Mouse (Mus musculus) heart, embryonic 15.5 days (tissue): ENCODE measurements around the gene Pcgf6. TPM values are rescaled to one million over a fixed set of nuclear protein-coding genes. Genes with fewer than 3 reads are reported as not detected.
A peak's percentile ranks its signal among the peaks of the same experiment; 100 is the strongest.
"Not testable (repeated sequence)": the region's sequence is repeated elsewhere in the genome, so short reads cannot be mapped to it uniquely, and the experiment has no call there.

Experiments used
- ATAC-seq: fragments of 200-750 bp; cut with Nextera tagmentation; replicated peaks from 2 replicates; pipeline ENCODE4 v1.8.0; 2017; ENCODE audit warnings: low read depth, moderate TSS enrichment; ENCODE audit not compliant: insufficient number of reproducible peaks, insufficient read depth, low FRiP score
- H3K27ac ChIP-seq: fragments of 300-500 bp; sonication (generic); 2 replicates; pipeline ENCODE4 v1.5.1; 2015; ENCODE audit warnings: mild to moderate bottlenecking, inconsistent platforms
- H3K27me3 ChIP-seq: fragments of 300-500 bp; sonication (generic); 2 replicates; pipeline ENCODE4 v1.6.1; 2015; ENCODE audit warnings: inconsistent platforms
- H3K36me3 ChIP-seq: fragments of 300-500 bp; sonication (generic); 2 replicates; pipeline ENCODE4 v1.6.1; 2015; ENCODE audit warnings: mild to moderate bottlenecking, inconsistent platforms
- H3K4me1 ChIP-seq: fragments of 300-500 bp; sonication (generic); replicated peaks from 2 replicates; pipeline ENCODE4 v1.6.1; 2015; ENCODE audit warnings: inconsistent platforms
- H3K4me2 ChIP-seq: fragments of 300-500 bp; sonication (generic); 2 replicates; pipeline ENCODE4 v1.6.1; 2015; ENCODE audit warnings: inconsistent platforms, mild to moderate bottlenecking, moderate library complexity
- H3K4me3 ChIP-seq: fragments of 300-500 bp; sonication (generic); 2 replicates; pipeline ENCODE4 v1.5.1; 2015; ENCODE audit warnings: mild to moderate bottlenecking, inconsistent platforms
- H3K9ac ChIP-seq: fragments of 300-500 bp; sonication (generic); 2 replicates; pipeline ENCODE4 v1.6.1; 2015; ENCODE audit warnings: mild to moderate bottlenecking, inconsistent platforms
- H3K9me3 ChIP-seq: fragments of 300-500 bp; sonication (generic); replicated peaks from 2 replicates; pipeline ENCODE4 v1.6.1; 2016; ENCODE audit warnings: inconsistent platforms
- whole genome bisulfite sequencing: fragments of 180-500 bp; shearing (Covaris S2); methylation state at CpG from one replicate; pipeline ENCODE4 v1.1.7; 2015; ENCODE audit warnings: mixed read lengths; 5-methylcytosine and 5-hydroxymethylcytosine counted together
- polyA plus RNA-seq: library from polyadenylated mRNA; unstranded; fragments of >200 nt; fragmentation: Nextera tagmentation; extraction: Ambion mirVana; gene quantifications from 2 replicates; pipeline ENCODE4 v1.2.1, GENCODE M21; 2015

The Pcgf6 gene
- polyA plus RNA-seq, 1 experiment from 2014 or later = 6.8 TPM

DNA sequence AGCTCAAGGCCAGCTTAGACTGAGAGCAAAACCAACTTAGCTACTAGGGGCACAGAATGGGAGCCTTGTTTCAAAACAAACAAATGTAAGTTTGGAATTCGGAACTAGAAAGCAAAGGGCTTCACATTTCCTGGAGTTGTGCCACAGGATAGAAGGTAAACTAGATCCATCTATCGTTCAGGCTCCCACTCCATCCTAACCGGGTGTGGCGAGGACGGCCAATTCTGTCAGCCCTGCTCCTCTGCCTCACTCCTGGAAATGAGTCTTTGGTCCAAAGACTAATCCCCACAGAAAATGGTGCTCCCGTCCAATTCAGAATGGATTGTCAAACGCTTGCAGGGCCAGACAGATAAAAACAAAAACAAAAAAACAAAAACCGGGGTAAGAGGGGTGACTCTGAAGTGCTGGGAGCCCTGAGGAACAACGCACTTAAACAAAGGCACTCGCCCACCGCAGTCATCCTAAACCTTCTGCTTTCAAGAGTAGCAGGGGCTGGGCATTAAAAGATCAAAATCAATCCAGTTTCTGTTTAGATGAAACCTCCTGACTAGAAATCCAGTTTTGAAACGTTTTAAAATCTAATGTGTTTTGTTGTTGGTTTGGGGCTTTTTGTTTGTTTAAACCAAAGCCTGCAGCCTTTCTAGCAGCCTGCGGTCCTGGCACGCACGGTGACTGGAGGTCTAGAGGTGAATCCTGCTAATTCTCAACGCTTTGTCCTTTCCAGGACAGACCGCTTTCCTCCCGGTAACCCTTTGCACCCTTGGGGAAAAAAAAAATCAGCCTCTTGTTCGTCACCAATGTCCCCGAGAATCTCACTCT lies 37.2 kb downstream of the Pcgf6 start:
- H3K27me3 ChIP-seq = peaks cover 75% of the 10 kb centered on the region
- no peak overlapping the region for H3K4me3 ChIP-seq

DNA sequence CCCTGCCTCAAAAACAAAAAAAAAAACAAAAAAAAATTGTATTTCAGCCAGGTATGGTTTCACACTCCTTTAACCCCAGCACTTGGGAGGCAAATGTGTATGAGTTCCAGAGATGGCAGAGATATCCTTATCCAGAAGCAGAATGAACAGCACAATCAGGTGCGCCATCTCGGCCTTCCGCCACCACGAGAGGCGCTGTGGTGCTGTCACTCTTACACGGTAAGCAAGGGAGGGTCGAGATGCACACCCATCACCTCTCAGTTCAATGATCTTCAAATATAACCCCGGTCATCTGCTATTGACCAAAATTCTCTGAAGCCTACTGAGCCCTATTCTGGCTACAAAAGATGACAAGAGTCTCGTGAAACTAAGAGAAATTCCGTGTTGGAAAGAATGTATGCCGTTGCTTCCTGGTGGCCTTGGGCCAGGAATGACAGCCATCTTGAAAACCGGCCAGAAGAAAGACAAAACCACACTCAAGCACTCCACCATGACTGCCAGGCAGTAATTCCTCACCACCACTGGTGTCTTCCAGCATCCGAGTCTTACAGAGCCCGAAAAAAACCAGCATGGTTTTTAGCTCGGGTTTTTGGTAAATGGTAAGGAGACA lies 38.1 kb downstream of the Pcgf6 start:
- ATAC-seq = no peak

More for the DNA sequence above, 37.2 kb downstream of the Pcgf6 start:
- WGBS = 12% methylated on average over 20 of the region's 20 CpGs
- ATAC-seq = no peak
- H3K27ac ChIP-seq = no peak overlapping the region
- H3K4me2 ChIP-seq = peak overlapping the region; percentile 87; the same call in 1 of the 2 replicates
- H3K4me1 ChIP-seq = peaks cover 17% of the 10 kb centered on the region
- no peak overlapping the region for H3K9ac ChIP-seq
- H3K9me3 ChIP-seq = no peaks in the 10 kb centered on the region
- H3K36me3 ChIP-seq = no peaks in the 10 kb centered on the region

DNA sequence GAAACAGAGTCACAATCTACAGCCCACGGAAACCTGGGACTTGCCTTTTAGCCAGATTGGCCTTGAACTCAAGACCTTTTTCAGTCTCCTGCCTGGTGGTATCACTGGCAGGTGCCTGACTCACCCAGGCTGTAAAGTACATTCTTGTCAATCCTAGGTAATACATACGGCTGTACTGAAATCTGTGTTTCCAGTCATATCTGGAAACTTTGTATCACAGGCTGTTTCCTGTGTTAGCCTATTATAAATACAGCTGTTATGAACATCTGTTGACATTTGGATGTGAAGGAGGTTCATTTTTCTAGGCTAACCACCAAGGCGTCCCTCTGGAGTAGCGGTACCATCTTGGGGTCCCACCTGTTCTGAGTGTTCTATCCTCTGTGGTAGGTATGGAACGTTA lies 40.8 kb downstream of the Pcgf6 start:
- peaks cover 8% of the 10 kb centered on the region for H3K4me1 ChIP-seq
- 71% methylated on average over 5 of the region's 5 CpGs for WGBS
- H3K9me3 ChIP-seq = no peaks in the 10 kb centered on the region
- no peak overlapping the region for H3K9ac ChIP-seq
- H3K27me3 ChIP-seq = peaks cover 51% of the 10 kb centered on the region
- no peak overlapping the region for H3K4me3 ChIP-seq
- H3K36me3 ChIP-seq = no peaks in the 10 kb centered on the region
- H3K27ac ChIP-seq = no peak overlapping the region
- no peak for ATAC-seq
- H3K4me2 ChIP-seq = no peak overlapping the region

More for the DNA sequence above, 38.1 kb downstream of the Pcgf6 start:
- Histone ChIP-seq H3K36me3 (no peaks in the 10 kb centered on the region), H3K27me3 (peaks cover 66% of the 10 kb centered on the region), H3K9me3 (no peaks in the 10 kb centered on the region), H3K4me3 (no peak overlapping the region), H3K27ac (no peak overlapping the region), H3K4me2 (no peak overlapping the region), H3K9ac (no peak overlapping the region), H3K4me1 (peaks cover 17% of the 10 kb centered on the region)
- 83% methylated on average over 15 of the region's 15 CpGs for whole genome bisulfite sequencing

DNA sequence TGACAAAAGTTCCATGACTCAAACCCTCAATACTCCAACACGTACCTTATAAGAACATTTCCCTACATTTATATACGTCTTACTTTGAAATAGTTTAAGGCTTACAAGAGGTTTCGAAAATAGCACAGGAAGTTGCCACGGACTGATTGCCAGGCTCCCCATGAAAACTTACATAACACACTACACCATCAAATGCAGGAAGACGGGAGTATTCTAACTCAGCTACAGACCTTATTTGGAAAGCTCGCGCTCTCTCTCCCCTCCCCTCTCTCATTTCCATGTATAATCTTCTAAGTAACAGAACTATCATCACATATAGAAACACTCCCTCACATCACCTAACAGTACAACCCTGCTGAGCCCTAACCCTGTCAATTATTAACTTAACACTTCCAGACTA lies 41.3 kb downstream of the Pcgf6 start:
- Histone ChIP-seq H3K4me3 (no peak overlapping the region), H3K27ac (no peak overlapping the region), H3K4me2 (no peak overlapping the region), H3K27me3 (peaks cover 45% of the 10 kb centered on the region), H3K9me3 (no peaks in the 10 kb centered on the region), H3K4me1 (peaks cover 3% of the 10 kb centered on the region), H3K36me3 (no peaks in the 10 kb centered on the region), H3K9ac (no peak overlapping the region)
- WGBS = 77% methylated on average over 7 of the region's 7 CpGs
- ATAC-seq = no peak

DNA sequence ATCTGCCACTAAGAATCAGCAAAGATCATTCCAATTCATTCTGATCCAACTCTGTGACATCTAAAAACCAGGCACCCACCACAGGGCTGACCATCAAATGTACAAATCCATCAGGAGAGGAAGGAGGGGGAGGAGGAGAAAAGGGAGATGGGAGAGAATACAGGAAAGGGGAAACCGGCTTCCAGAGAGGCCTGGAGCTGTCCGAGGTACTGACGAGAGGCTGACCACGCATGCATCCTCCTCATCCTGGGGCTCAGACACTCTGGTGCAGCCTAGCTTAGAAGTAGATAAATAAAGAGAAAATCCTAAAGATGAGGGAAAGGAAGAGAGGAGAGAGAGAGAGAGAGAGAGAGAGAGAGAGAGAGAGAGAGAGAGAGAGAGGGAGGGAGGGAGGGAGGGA lies 44.4 kb downstream of the Pcgf6 start:
- ATAC-seq = no peak
- no peak overlapping the region for H3K9ac ChIP-seq

DNA sequence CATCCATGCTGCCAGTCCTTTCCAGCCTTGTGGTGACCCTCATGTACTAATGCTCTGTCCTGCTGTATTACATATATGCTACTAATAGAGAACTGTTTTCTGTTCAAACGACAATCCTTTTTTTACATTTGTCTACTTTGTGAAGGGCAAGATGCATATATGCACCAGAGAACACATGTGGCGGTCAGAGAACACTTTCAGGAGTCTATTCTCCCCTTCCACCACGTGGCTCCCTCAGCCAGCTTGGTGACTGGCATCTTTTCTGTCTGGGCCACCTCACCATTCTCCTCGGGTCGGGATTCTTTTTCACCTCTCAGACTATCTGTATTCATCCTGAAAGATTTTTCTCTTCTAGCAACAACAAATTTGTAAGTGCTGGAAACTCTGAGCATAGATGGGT lies 44.8 kb downstream of the Pcgf6 start:
- Histone ChIP-seq H3K4me3 (no peak overlapping the region), H3K27me3 (peaks cover 11% of the 10 kb centered on the region), H3K36me3 (no peaks in the 10 kb centered on the region), H3K4me1 (no peaks in the 10 kb centered on the region), H3K9ac (no peak overlapping the region), H3K4me2 (no peak overlapping the region), H3K9me3 (no peaks in the 10 kb centered on the region), H3K27ac (no peak overlapping the region)
- WGBS = 51% methylated on average over 5 of the region's 5 CpGs
- ATAC-seq = no peak

More for the DNA sequence above, 44.4 kb downstream of the Pcgf6 start:
- H3K4me3 ChIP-seq = no peak overlapping the region
- peaks cover 15% of the 10 kb centered on the region for H3K27me3 ChIP-seq
- 1% methylated on average over 4 of the region's 4 CpGs for WGBS
- H3K36me3 ChIP-seq = no peaks in the 10 kb centered on the region
- no peak overlapping the region for H3K27ac ChIP-seq
- no peaks in the 10 kb centered on the region for H3K9me3 ChIP-seq
- H3K4me1 ChIP-seq = no peaks in the 10 kb centered on the region
- H3K4me2 ChIP-seq = no peak overlapping the region

DNA sequence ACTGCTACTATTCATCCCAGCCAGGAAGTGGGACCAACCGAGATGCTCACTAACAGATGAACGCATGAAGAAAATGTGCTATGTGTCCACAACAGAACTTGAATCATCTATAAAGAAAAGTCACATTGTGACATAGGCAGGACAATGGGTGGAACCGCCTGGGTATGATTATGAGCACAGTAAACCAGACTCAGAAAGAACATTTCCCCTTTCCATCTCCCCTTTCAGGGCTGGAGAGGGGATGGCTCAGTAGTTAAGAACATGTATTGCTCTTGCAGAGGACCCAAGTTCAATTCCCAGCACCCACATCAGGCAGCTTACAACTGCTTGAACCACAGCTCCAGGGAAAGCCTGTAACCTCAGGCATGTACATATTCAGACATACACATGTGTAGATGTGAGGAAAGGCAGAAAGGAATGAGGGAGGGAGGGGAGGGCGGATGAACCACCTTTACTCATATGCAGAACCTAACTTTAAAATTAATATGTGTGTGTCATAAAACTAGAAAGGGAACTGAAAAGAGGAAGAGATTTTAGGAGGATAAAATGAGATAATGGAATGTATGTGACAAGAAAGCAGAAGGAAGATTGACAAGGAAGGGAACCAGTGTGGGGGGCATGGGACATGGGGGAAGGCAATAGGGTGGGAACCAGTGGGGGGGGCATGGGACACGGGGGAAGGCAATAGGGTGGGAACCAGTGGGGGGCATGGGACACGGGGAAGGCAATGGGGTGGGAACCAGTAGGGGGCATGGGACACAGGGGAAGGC lies 46.8 kb downstream of the Pcgf6 start:
- Histone ChIP-seq H3K36me3 (no peaks in the 10 kb centered on the region), H3K9ac (no peak overlapping the region), H3K4me2 (no peak overlapping the region), H3K27ac (no peak overlapping the region), H3K9me3 (no peaks in the 10 kb centered on the region), H3K4me1 (no peaks in the 10 kb centered on the region), H3K27me3 (peaks cover 6% of the 10 kb centered on the region), H3K4me3 (no peak overlapping the region)
- no peak for ATAC-seq
- 71% methylated on average over 6 of the region's 6 CpGs for WGBS

DNA sequence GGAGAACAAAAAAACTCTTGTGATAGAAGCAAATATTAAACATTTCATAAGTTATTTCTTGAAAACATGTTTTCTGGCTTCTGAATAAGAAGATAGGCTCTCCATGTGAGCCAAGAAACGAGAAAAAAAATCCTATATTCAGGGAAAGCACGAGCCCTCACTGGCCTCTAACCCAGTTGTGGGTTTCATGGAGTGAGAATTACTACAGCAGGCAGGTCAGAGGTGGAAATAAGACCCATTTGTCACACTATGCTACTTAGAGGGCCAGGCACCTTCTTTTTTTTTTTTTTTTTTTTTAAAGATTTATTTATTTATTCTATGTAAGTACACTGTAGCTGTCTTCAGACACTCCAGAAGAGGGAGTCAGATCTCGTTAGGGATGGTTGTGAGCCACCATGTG lies 50.3 kb downstream of the Pcgf6 start:
- not testable (repeated sequence) for H3K4me3 ChIP-seq, H3K27me3 ChIP-seq
- 85% methylated on average over 3 of the region's 3 CpGs for WGBS

DNA sequence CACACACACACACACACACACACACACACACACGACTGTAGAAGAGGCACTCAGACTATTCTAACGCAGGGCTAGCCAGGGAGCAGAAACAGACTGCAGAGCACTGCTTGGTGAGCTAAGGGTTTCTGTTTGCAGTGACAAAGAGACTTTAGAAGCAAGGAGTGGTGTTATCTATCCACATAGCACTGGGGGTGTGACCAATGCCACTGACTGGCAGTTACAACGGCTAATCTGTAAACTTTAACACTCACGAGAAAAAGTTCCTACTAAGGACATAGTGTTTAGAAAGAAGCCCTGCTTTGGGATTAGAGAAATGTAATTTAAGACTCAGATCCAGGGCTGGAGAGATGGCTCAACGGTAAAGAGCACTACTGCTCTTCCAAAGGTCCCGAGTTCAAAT lies 51.0 kb downstream of the Pcgf6 start:
- no peak for ATAC-seq
- Histone ChIP-seq H3K27me3 (no peaks in the 10 kb centered on the region), H3K27ac (no peak overlapping the region), H3K4me1 (no peaks in the 10 kb centered on the region), H3K4me3 (no peak overlapping the region), H3K9ac (no peak overlapping the region), H3K36me3 (no peaks in the 10 kb centered on the region), H3K9me3 (no peaks in the 10 kb centered on the region), H3K4me2 (no peak overlapping the region)
- WGBS = 60% methylated on average over 6 of the region's 6 CpGs

More for the DNA sequence above, 50.3 kb downstream of the Pcgf6 start:
- H3K27ac ChIP-seq, H3K4me2 ChIP-seq, H3K9me3 ChIP-seq, H3K36me3 ChIP-seq, H3K9ac ChIP-seq, ATAC-seq, H3K4me1 ChIP-seq: not testable (repeated sequence)

DNA sequence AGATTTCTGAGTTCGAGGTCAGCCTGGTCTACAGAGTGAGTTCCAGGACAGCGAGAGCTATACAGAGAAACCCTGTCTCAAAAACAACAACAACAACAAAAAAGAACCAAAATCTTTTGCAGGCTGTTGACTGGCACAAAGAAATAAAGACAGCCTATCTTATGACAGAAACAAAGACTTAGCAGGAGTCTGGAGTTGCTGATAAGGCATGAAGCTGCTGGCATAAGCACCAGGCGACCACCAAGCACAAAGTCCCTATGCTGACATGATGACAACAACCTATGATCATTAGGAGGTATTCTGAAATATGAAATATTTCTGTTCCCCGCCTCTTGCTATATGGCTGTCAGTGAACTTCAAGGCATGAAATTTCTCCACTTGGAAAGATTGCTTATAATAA lies 51.8 kb downstream of the Pcgf6 start:
- ATAC-seq = no peak
- no peaks in the 10 kb centered on the region for H3K36me3 ChIP-seq
- no peak overlapping the region for H3K9ac ChIP-seq
- H3K4me2 ChIP-seq = no peak overlapping the region
- H3K27ac ChIP-seq = no peak overlapping the region
- 75% methylated on average over 4 of the region's 4 CpGs for WGBS
- H3K4me3 ChIP-seq = no peak overlapping the region
- H3K4me1 ChIP-seq = no peaks in the 10 kb centered on the region
- H3K9me3 ChIP-seq = no peaks in the 10 kb centered on the region
- no peaks in the 10 kb centered on the region for H3K27me3 ChIP-seq

DNA sequence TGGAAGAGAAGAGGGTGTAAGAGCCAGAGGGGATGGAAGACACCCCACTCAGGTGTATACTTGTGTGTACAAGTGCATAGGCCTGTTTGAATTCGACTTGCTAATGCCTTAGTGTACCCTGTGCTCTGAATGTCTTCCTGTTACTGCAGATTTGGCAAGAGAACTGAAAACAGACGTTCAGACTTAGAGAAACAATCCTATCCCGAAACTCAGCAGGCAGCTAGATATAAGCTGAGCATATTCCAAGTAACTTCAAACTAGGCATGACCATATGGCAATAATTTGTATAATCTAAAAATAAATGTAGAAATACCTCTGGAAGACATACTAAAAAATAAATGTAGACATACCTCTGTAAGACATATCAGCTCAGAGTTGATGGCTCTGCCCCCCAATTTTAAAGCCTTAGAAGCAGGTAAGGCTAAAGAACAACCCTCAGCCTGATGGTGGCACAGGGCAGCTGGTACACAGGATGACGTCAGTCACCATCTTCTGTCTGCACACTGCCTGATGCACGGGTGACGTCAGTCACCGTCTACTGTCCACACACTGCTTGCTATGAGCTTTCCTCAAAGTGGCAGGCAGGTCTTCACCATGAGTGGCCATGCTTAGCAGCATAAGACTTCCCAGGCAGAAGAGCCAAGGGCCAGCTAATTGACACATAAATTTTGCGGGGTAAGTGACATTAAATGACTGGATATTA lies 52.4 kb downstream of the Pcgf6 start:
- H3K27me3 ChIP-seq = no peaks in the 10 kb centered on the region
- H3K4me3 ChIP-seq = no peak overlapping the region
- H3K4me1 ChIP-seq = no peaks in the 10 kb centered on the region
- H3K9me3 ChIP-seq = no peaks in the 10 kb centered on the region
- H3K27ac ChIP-seq = no peak overlapping the region
- H3K4me2 ChIP-seq = no peak overlapping the region
- ATAC-seq = no peak
- whole genome bisulfite sequencing = 69% methylated on average over 8 of the region's 8 CpGs
- no peak overlapping the region for H3K9ac ChIP-seq
- no peaks in the 10 kb centered on the region for H3K36me3 ChIP-seq
